Mouse (Mus musculus): Measurements from ENCODE around the gene Bmpr1a.
"Not testable (repeated sequence)": the region's sequence is repeated elsewhere in the genome, so short reads cannot be mapped to it uniquely, and the experiment has no call there.

The Bmpr1a gene

GRCm38 (mm10) chr14:34449807-34450206 lies 53.3 kb downstream of the Bmpr1a start:
- peak; percentile 49 for DNase-seq (ENCODE audit: extremely low spot score)

- DNase-seq (ENCODE audit: extremely low spot score): no peak
Measured at GRCm38 (mm10) chr14:34448398-34448797, 54.7 kb downstream of the Bmpr1a start.

- DNase-seq (ENCODE audit: extremely low spot score): no peak
Measured at GRCm38 (mm10) chr14:34447659-34448058, 55.5 kb downstream of the Bmpr1a start.

- DNase-seq (ENCODE audit: extremely low spot score): no peak
Measured at GRCm38 (mm10) chr14:34446624-34447023, 56.5 kb downstream of the Bmpr1a start.

- DNase-seq (ENCODE audit: extremely low spot score): no peak
Measured at GRCm38 (mm10) chr14:34445348-34445747, 57.8 kb downstream of the Bmpr1a start.

GRCm38 (mm10) chr14:34444924-34445323 lies 58.2 kb downstream of the Bmpr1a start:
- DNase-seq (ENCODE audit: extremely low spot score): no peak

- no peak for DNase-seq (ENCODE audit: extremely low spot score)
Measured at GRCm38 (mm10) chr14:34444368-34444767, 58.8 kb downstream of the Bmpr1a start.

- DNase-seq (ENCODE audit: extremely low spot score): no peak
Measured at GRCm38 (mm10) chr14:34442531-34442930, 60.6 kb downstream of the Bmpr1a start.

GRCm38 (mm10) chr14:34440526-34441066 lies 62.5 kb downstream of the Bmpr1a start:
- no peak for DNase-seq (ENCODE audit: extremely low spot score)

- no peak for DNase-seq (ENCODE audit: extremely low spot score)
Measured at GRCm38 (mm10) chr14:34429069-34429468, 74.1 kb downstream of the Bmpr1a start.

GRCm38 (mm10) chr14:34428274-34428673 lies 74.9 kb downstream of the Bmpr1a start:
- no peak for DNase-seq (ENCODE audit: extremely low spot score)

- DNase-seq (ENCODE audit: extremely low spot score): no peak
Measured at GRCm38 (mm10) chr14:34421078-34421477, 82.1 kb downstream of the Bmpr1a start.

- no peak for DNase-seq (ENCODE audit: extremely low spot score)
Measured at GRCm38 (mm10) chr14:34417501-34417900, 85.6 kb downstream of the Bmpr1a start.

GRCm38 (mm10) chr14:34416946-34417345 lies 86.2 kb downstream of the Bmpr1a start:
- DNase-seq (ENCODE audit: extremely low spot score): not testable (repeated sequence)

- DNase-seq (ENCODE audit: extremely low spot score): no peak
Measured at GRCm38 (mm10) chr14:34412164-34412896, 90.8 kb downstream of the Bmpr1a start.

GRCm38 (mm10) chr14:34410716-34411115 lies 92.4 kb downstream of the Bmpr1a start:
- DNase-seq (ENCODE audit: extremely low spot score): no peak

GRCm38 (mm10) chr14:34403424-34403823 lies 99.7 kb downstream of the Bmpr1a start:
- no peak for DNase-seq (ENCODE audit: extremely low spot score)

GRCm38 (mm10) chr14:34402871-34403270 lies 100.3 kb downstream of the Bmpr1a start:
- no peak for DNase-seq (ENCODE audit: extremely low spot score)

- DNase-seq (ENCODE audit: extremely low spot score): peak; percentile 68
Measured at GRCm38 (mm10) chr14:34401135-34401534, 102.0 kb downstream of the Bmpr1a start.

GRCm38 (mm10) chr14:34400021-34400420 lies 103.1 kb downstream of the Bmpr1a start:
- no peak for DNase-seq (ENCODE audit: extremely low spot score)

GRCm38 (mm10) chr14:34399301-34399700 lies 103.8 kb downstream of the Bmpr1a start:
- DNase-seq (ENCODE audit: extremely low spot score): no peak

- no peak for DNase-seq (ENCODE audit: extremely low spot score)
Measured at GRCm38 (mm10) chr14:34398901-34399300, 104.2 kb downstream of the Bmpr1a start.

- DNase-seq (ENCODE audit: extremely low spot score): no peak
Measured at GRCm38 (mm10) chr14:34397871-34398270, 105.3 kb downstream of the Bmpr1a start.

GRCm38 (mm10) chr14:34393295-34393694 lies 109.8 kb downstream of the Bmpr1a start:
- DNase-seq (ENCODE audit: extremely low spot score): no peak

All from embryo, embryonic 9.5 days (tissue).